Mouse (Mus musculus): ENCODE measurements around the gene Sorbs1. TPM values are rescaled to one million over a fixed set of nuclear protein-coding genes. Genes with fewer than 3 reads are reported as not detected.
A peak's percentile ranks its signal among the peaks of the same experiment; 100 is the strongest.

Gene Sorbs1
- polyA plus RNA-seq, 2 experiments, result 35.3 to 40.6 TPM

DNA sequence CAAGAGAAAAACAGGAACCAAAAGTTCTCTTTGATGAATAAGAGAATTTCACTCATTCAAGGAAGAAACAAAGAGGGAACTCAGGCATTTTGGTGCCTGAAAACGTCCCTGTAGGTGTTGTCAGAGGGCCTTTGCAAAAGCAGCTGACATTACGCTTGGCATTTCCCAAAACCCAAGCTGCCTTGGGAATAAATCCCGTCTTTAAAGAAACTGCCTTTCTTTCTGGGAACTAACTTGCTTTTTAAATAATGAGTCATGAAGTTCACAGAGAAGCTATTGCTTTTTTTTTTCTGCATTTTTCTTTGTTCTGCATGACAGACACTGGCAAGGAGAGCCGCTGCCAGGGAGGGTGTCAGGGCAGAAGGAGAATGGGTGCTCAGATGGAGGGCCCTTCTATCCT is 141.7 kb downstream of the Sorbs1 start:
- no peak for TF ChIP-seq POLR2A (IDR thresholded peaks at IDR 0.05; ENCODE audit: borderline replicate concordance, extremely low read depth, insufficient read depth, insufficient read length)
- no peaks in the 10 kb centered on the region for H3K4me1 ChIP-seq (ENCODE audit: control insufficient read depth, insufficient read depth, low read length)
- no peak overlapping the region for H3K27ac ChIP-seq (replicated peaks; ENCODE audit: low read depth, low read length)
- 72% methylated on average over 4 of the region's 4 CpGs for WGBS
- H3K9ac ChIP-seq (ENCODE audit: low read depth, low read length, severe bottlenecking), result no peak overlapping the region
- H3K4me3 ChIP-seq (replicated peaks; ENCODE audit: low read length), result no peak overlapping the region
- H3K27me3 ChIP-seq (ENCODE audit: control insufficient read depth, insufficient read depth, low read length), result no peaks in the 10 kb centered on the region
- no peak for ATAC-seq (ENCODE audit: low FRiP score, low read depth)
- DNase-seq (ENCODE audit: low spot score), result no peak
- H3K36me3 ChIP-seq (ENCODE audit: control insufficient read depth, insufficient read depth, low read length), result 0 out of 2 replicates have a peak, but pooled peaks cover 22% of the 10 kb centered on the region
- no peak overlapping the region for H3K4me2 ChIP-seq (replicated peaks; ENCODE audit: low read depth, low read length, severe bottlenecking)
- no peaks in the 10 kb centered on the region for H3K9me3 ChIP-seq (ENCODE audit: control insufficient read depth, low read length)

DNA sequence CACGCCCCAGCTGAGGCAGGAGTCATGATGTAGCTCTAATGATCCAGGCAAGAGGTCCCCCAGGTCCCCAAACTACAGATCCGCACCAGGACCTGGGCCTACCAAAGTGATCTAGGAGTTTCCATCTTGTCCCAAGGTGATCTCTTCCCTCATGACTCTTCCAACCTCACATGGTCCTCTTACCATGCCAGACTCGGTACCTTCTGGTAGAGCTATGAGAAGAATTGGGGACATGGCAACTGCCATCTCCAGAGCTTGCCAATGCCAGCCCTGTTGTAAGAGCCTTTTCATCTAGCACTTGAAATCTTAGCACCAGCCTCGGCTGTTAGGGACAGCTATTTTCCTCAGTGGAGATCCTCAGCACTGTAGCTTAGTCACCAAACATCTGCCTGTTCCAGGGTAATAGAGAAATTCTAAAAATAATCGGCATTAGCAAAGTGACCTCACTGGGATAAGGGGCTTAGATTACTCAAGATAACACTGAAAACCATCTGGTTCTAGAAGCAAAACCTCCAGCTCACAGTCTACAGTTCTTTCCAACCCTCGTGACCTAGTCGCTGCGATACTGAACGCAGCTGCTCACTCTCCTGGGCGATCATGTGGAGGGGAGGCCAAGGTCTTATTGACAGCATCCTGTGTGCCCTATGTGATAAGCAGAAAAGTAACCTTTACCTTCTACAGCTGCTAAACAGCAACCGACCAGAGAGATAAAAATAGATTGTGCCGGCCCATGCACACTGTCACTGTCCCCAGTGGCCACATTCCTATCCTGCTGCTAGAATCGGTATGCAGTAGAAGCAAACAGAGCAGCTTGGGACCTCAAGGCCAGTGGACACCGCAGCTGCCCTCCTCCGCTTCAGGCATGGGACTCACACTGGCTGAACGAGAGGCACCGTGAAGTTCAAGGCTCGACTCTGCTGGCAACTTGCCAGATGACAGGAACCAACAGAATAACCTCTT is 143.4 kb downstream of the Sorbs1 start:
- H3K4me2 ChIP-seq (replicated peaks; ENCODE audit: low read depth, low read length, severe bottlenecking), result no peak overlapping the region
- H3K9ac ChIP-seq (ENCODE audit: low read depth, low read length, severe bottlenecking), result no peak overlapping the region
- H3K27ac ChIP-seq (replicated peaks; ENCODE audit: low read depth, low read length), result no peak overlapping the region
- ATAC-seq (ENCODE audit: low FRiP score, low read depth), result peak; percentile 78
- H3K27me3 ChIP-seq (ENCODE audit: control insufficient read depth, insufficient read depth, low read length), result no peaks in the 10 kb centered on the region
- 78% methylated on average over 18 of the region's 18 CpGs for WGBS
- H3K36me3 ChIP-seq (ENCODE audit: control insufficient read depth, insufficient read depth, low read length), result 0 out of 2 replicates have a peak, but pooled peaks cover 18% of the 10 kb centered on the region
- no peaks in the 10 kb centered on the region for H3K9me3 ChIP-seq (ENCODE audit: control insufficient read depth, low read length)
- H3K4me3 ChIP-seq (replicated peaks; ENCODE audit: low read length), result no peak overlapping the region
- peaks cover 8% of the 10 kb centered on the region for H3K4me1 ChIP-seq (ENCODE audit: control insufficient read depth, insufficient read depth, low read length)
- peak; percentile 13 for DNase-seq (ENCODE audit: low spot score)
- TF ChIP-seq POLR2A (IDR thresholded peaks at IDR 0.05; ENCODE audit: borderline replicate concordance, extremely low read depth, insufficient read depth, insufficient read length), result no peak

DNA sequence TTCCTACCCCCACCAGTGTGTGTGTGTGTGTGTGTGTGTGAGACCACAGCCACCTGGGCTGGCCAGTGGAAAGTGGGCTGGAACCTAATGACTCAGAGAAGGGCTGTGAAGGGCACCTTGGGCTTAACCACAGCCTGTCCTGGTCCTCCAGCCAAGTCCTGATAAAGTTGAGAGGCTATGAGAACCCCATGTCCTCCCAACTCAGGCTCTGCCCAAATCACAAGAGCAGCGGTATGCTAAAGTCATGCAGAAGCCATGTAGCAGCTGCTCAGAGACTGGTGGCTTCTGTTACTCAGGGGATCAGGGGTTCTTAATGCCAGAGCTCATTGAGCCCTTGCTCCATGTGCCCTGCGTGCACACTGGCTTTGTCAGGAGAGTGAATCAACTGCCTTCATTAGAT is 145.1 kb downstream of the Sorbs1 start:
- 86% methylated on average over 2 of the region's 2 CpGs for WGBS
- no peak for ATAC-seq (ENCODE audit: low FRiP score, low read depth)

DNA sequence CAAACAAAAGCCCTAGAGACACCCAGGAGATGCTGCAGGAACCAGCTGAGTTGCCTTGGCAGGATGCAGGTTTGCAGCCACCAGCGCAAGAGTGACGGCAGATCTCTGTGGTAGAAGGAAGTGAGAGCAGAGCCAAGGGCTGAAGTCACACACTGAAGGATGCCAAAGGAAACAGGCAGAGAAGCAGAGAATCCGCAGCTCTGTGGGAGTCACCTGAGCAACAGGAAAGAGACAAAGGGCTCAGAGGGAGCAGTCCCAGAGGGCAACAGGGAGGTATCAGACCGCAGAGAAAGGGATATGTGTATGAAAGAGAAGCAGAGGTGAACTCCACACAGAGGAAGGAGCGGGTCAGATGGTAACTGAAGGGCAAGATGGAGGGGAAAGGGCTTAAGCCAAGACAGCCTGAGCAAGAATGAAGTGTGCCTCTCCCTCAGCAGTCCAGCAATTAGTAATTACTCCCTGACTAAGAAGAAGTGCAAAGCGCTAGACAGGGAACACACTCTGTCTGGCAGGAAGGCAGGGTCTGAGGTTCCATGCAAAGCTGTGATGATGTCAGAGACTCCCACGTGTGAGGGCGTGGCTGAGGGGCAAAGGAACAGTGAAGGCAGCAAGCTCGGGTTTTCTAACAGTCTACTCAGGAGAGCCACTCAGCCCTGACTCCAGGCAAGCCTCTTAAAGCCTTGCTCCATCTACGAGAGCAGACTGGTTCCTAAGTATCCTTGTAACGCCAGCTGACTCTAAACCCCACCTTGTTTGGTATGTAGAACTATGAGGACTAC is 147.2 kb downstream of the Sorbs1 start:
- no peak overlapping the region; the same call in 1 of the 2 replicates for H3K4me2 ChIP-seq (replicated peaks; ENCODE audit: low read depth, low read length, severe bottlenecking)
- H3K4me3 ChIP-seq (replicated peaks; ENCODE audit: low read length), result no peak overlapping the region
- peaks cover 8% of the 10 kb centered on the region for H3K4me1 ChIP-seq (ENCODE audit: control insufficient read depth, insufficient read depth, low read length)
- WGBS, result 31% methylated on average over 11 of the region's 11 CpGs
- H3K9ac ChIP-seq (ENCODE audit: low read depth, low read length, severe bottlenecking), result 0 out of 2 replicates have a peak overlapping the region, but pooled peaks have one; percentile 25
- ATAC-seq (ENCODE audit: low FRiP score, low read depth) (peak; percentile 38; the same call in 1 of the 2 replicates), DNase-seq (ENCODE audit: low spot score) (peak; percentile 38)
- peak overlapping the region; percentile 72 for H3K27ac ChIP-seq (replicated peaks; ENCODE audit: low read depth, low read length)
- no peak for TF ChIP-seq POLR2A (IDR thresholded peaks at IDR 0.05; ENCODE audit: borderline replicate concordance, extremely low read depth, insufficient read depth, insufficient read length)
- no peaks in the 10 kb centered on the region for H3K27me3 ChIP-seq (ENCODE audit: control insufficient read depth, insufficient read depth, low read length)
- peaks cover 26% of the 10 kb centered on the region; the same call in 1 of the 2 replicates for H3K36me3 ChIP-seq (ENCODE audit: control insufficient read depth, insufficient read depth, low read length)
- H3K9me3 ChIP-seq (ENCODE audit: control insufficient read depth, low read length), result no peaks in the 10 kb centered on the region

More for the DNA sequence above, 145.1 kb downstream of the Sorbs1 start:
- H3K9me3 ChIP-seq (ENCODE audit: control insufficient read depth, low read length), result no peaks in the 10 kb centered on the region
- H3K4me1 ChIP-seq (ENCODE audit: control insufficient read depth, insufficient read depth, low read length), result peaks cover 8% of the 10 kb centered on the region
- H3K27me3 ChIP-seq (ENCODE audit: control insufficient read depth, insufficient read depth, low read length), result no peaks in the 10 kb centered on the region
- H3K9ac ChIP-seq (ENCODE audit: low read depth, low read length, severe bottlenecking), result no peak overlapping the region
- DNase-seq (ENCODE audit: low spot score), result no peak
- no peak for TF ChIP-seq POLR2A (IDR thresholded peaks at IDR 0.05; ENCODE audit: borderline replicate concordance, extremely low read depth, insufficient read depth, insufficient read length)
- H3K4me2 ChIP-seq (replicated peaks; ENCODE audit: low read depth, low read length, severe bottlenecking), result no peak overlapping the region
- no peak overlapping the region for H3K27ac ChIP-seq (replicated peaks; ENCODE audit: low read depth, low read length)
- H3K4me3 ChIP-seq (replicated peaks; ENCODE audit: low read length), result no peak overlapping the region
- peaks cover 28% of the 10 kb centered on the region; the same call in 1 of the 2 replicates for H3K36me3 ChIP-seq (ENCODE audit: control insufficient read depth, insufficient read depth, low read length)

DNA sequence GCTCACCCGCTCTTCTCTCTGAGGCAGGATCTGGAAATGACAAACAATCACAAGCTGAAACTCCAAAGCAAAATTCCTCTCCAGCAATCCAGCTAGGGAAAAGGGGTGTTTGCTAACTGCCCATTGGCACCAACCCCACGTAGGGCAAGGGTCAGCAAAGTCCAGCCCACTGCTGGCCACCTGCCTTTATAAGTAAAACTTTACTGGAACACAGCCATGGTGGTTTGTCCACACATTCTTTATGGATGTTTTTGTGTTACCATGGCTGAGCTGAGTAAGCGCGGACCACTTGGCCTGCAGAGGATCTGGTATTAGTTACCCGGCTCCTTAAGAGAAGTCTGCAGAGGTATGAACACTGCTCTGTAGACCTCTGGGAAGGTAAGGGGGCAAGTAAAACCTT is 148.4 kb downstream of the Sorbs1 start:
- no peak overlapping the region for H3K4me3 ChIP-seq (replicated peaks; ENCODE audit: low read length)
- H3K4me2 ChIP-seq (replicated peaks; ENCODE audit: low read depth, low read length, severe bottlenecking), result no peak overlapping the region
- no peak for DNase-seq (ENCODE audit: low spot score)
- 89% methylated on average over 5 of the region's 5 CpGs for WGBS
- peaks cover 23% of the 10 kb centered on the region; the same call in 1 of the 2 replicates for H3K36me3 ChIP-seq (ENCODE audit: control insufficient read depth, insufficient read depth, low read length)
- no peak for ATAC-seq (ENCODE audit: low FRiP score, low read depth)
- TF ChIP-seq POLR2A (IDR thresholded peaks at IDR 0.05; ENCODE audit: borderline replicate concordance, extremely low read depth, insufficient read depth, insufficient read length), result no peak
- peaks cover 8% of the 10 kb centered on the region for H3K4me1 ChIP-seq (ENCODE audit: control insufficient read depth, insufficient read depth, low read length)
- H3K27me3 ChIP-seq (ENCODE audit: control insufficient read depth, insufficient read depth, low read length), result no peaks in the 10 kb centered on the region
- no peak overlapping the region for H3K9ac ChIP-seq (ENCODE audit: low read depth, low read length, severe bottlenecking)
- no peak overlapping the region; the same call in 1 of the 2 replicates for H3K27ac ChIP-seq (replicated peaks; ENCODE audit: low read depth, low read length)
- no peaks in the 10 kb centered on the region for H3K9me3 ChIP-seq (ENCODE audit: control insufficient read depth, low read length)
